Mouse (Mus musculus) hindbrain, embryonic 12.5 days (tissue): ENCODE results near the gene Ceacam19. TPM values are rescaled to one million over a fixed set of nuclear protein-coding genes. Genes with fewer than 3 reads are reported as not detected.

Experiments used
- polyA plus RNA-seq: library from polyadenylated mRNA; unstranded; fragments of >200 nt; fragmentation: Nextera tagmentation; extraction: Ambion mirVana; gene quantifications from 2 replicates; pipeline ENCODE4 v1.2.1, GENCODE M21; 2016

The Ceacam19 gene
- polyA plus RNA-seq, 1 experiment from 2014 or later = not detected

Other genes starting within 250 kb of the Ceacam19 start
- 112 and 115 TPM in 2 replicates for gene Clptm1, start 222.9 kb downstream of the Ceacam19 start, polyA plus RNA-seq
- 0.46 TPM in 1 of 2 replicates, not detected in the other for gene Apoc2, start 210.0 kb downstream of the Ceacam19 start, polyA plus RNA-seq
- not detected in 2 replicates for gene Gm44805, start 206.5 kb downstream of the Ceacam19 start, polyA plus RNA-seq
- 0.10 TPM in 1 of 2 replicates, not detected in the other for gene Apoc4, start 206.5 kb downstream of the Ceacam19 start, polyA plus RNA-seq
- gene Apoc1, start 195.3 kb downstream of the Ceacam19 start, polyA plus RNA-seq = 3.8 and 4.7 TPM in 2 replicates
- gene Apoe, start 188.8 kb downstream of the Ceacam19 start, polyA plus RNA-seq = 228 and 246 TPM in 2 replicates
- 136 and 138 TPM in 2 replicates for gene Tomm40, start 172.5 kb downstream of the Ceacam19 start, polyA plus RNA-seq
- gene Nectin2, start 137.5 kb downstream of the Ceacam19 start, polyA plus RNA-seq = 60.8 and 67.1 TPM in 2 replicates
- 21.0 and 25.1 TPM in 2 replicates for gene Bcam, start 116.9 kb downstream of the Ceacam19 start, polyA plus RNA-seq
- 1.0 and 1.3 TPM in 2 replicates for gene Cblc, start 91.2 kb downstream of the Ceacam19 start, polyA plus RNA-seq
- gene Bcl3, start 65.2 kb downstream of the Ceacam19 start, polyA plus RNA-seq = 1.1 and 2.1 TPM in 2 replicates
- gene Gm19345, start 36.0 kb downstream of the Ceacam19 start, polyA plus RNA-seq = 1.1 and 1.7 TPM in 2 replicates
- gene Ceacam16, start 26.7 kb downstream of the Ceacam19 start, polyA plus RNA-seq = not detected in 2 replicates
- gene Pvr, start 33.2 kb upstream of the Ceacam19 start, polyA plus RNA-seq = 4.6 and 6.1 TPM in 2 replicates
- gene Igsf23, start 62.8 kb upstream of the Ceacam19 start, polyA plus RNA-seq = 0.32 TPM in 1 of 2 replicates, not detected in the other
- not detected in 2 replicates for gene Ceacam20, start 77.4 kb upstream of the Ceacam19 start, polyA plus RNA-seq
- gene Nlrp9b, start 103.5 kb upstream of the Ceacam19 start, polyA plus RNA-seq = not detected in 2 replicates
- gene Vmn1r91, start 211.7 kb upstream of the Ceacam19 start, polyA plus RNA-seq = not detected in 2 replicates
- gene Gm16442, start 234.6 kb upstream of the Ceacam19 start, polyA plus RNA-seq = not detected in 2 replicates